In genomic region chr13:57847101-57847500, GRCm38 (mm10) we compare ENCODE assay signal across 14 mouse cellular contexts.
DNase-seq lines count a peak whose midpoint lies in the region; ATAC-seq and TF ChIP-seq lines count a peak whose summit lies in the region.
"Had no signal": no experiment of that assay in that cellular context is flagged by ENCODE, and none has a peak within 500 bp of the region (broad histone marks: within the 10 kb centered on the region; RNA-seq: fewer than 3 reads in every experiment).

No protein-coding gene starts in this region.

- intact Hi-C loops in heart, adult 2 months (cut with DNase I), result no loop called here

- TF ChIP-seq POLR2A in heart, adult 2 months (IDR thresholded peaks at IDR 0.05; ENCODE audit: insufficient read depth, low read depth, low read length), result no peak

- ATAC-seq in heart, embryonic 12.5 days (ENCODE audit: insufficient number of reproducible peaks, low FRiP score), result no peak
- ATAC-seq: intestine, embryonic 15.5 days; midbrain, embryonic 16.5 days had no signal

- H3K4me1 ChIP-seq in heart, adult 2 months (ENCODE audit: control insufficient read depth, insufficient read depth, low read length), result no peaks in the 10 kb centered on the region
- no peaks in the 10 kb centered on the region for H3K4me1 ChIP-seq in heart, embryonic 12.5 days (replicated peaks)
- H3K4me1 ChIP-seq: intestine, embryonic 15.5 days; limb, embryonic 15.5 days had no signal

- no peaks in the 10 kb centered on the region for H3K36me3 ChIP-seq in heart, adult 2 months (ENCODE audit: control insufficient read depth, insufficient read depth, low read length)
- H3K36me3 ChIP-seq in heart, embryonic 12.5 days, result no peaks in the 10 kb centered on the region
- H3K36me3 ChIP-seq: intestine, embryonic 15.5 days; limb, embryonic 15.5 days had no signal

- H3K79me2 ChIP-seq in heart, adult 2 months (replicated peaks; ENCODE audit: control insufficient read depth, insufficient read depth, low read length), result no peaks in the 10 kb centered on the region

- DNase-seq in heart, adult 2 months, result peak; percentile 17 to 20
- peak; percentile 61 for DNase-seq in cerebellum, adult 8-10 months
- DNase-seq in heart, adult 8-10 months (ENCODE audit: low spot score), result peak; percentile 2
- no peak for DNase-seq in embryo, embryonic 11 days
- no peak for DNase-seq in gastrocnemius, postnatal 10 days
- DNase-seq in retina, postnatal 1 day, result no peak
- DNase-seq: adrenal gland, postnatal 36 days; gastrocnemius, adult 2 months; lung, postnatal 14 days had no signal

- no peak overlapping the region for H3K27ac ChIP-seq in heart, adult 2 months
- no peak overlapping the region for H3K27ac ChIP-seq in heart, embryonic 12.5 days (ENCODE audit: poor library complexity, severe bottlenecking)
- H3K27ac ChIP-seq: gastrocnemius, adult 2 months; hindbrain, embryonic 14.5 days; intestine, embryonic 15.5 days; limb, embryonic 15.5 days had no signal

- TF ChIP-seq CTCF in heart, adult 2 months (IDR thresholded peaks at IDR 0.05), result no peak

- H3K9me3 ChIP-seq in heart, embryonic 12.5 days (replicated peaks), result no peaks in the 10 kb centered on the region; the same call in 1 of the 2 replicates
- H3K9me3 ChIP-seq: intestine, embryonic 15.5 days; limb, embryonic 15.5 days had no signal

- 48% methylated on average over 4 of the region's 4 CpGs for WGBS in heart, adult 2 months
- 64% methylated on average over 4 of the region's 4 CpGs for WGBS in heart, embryonic 12.5 days

- no peak overlapping the region for H3K4me2 ChIP-seq in heart, embryonic 12.5 days
- H3K4me2 ChIP-seq: hindbrain, embryonic 14.5 days; intestine, embryonic 15.5 days; limb, embryonic 15.5 days had no signal

- H3K27me3 ChIP-seq in heart, adult 2 months (ENCODE audit: control insufficient read depth, insufficient read depth, low read length), result no peaks in the 10 kb centered on the region
- H3K27me3 ChIP-seq in heart, embryonic 12.5 days (replicated peaks), result peaks cover 3% of the 10 kb centered on the region; the same call in 1 of the 2 replicates
- H3K27me3 ChIP-seq: intestine, embryonic 15.5 days had no signal

- H3K4me3 ChIP-seq in heart, adult 2 months, result no peak overlapping the region
- H3K4me3 ChIP-seq in heart, embryonic 12.5 days, result no peak overlapping the region
- H3K4me3 ChIP-seq: gastrocnemius, adult 2 months; intestine, embryonic 15.5 days; limb, embryonic 15.5 days had no signal

- TF ChIP-seq EP300 in heart, adult 2 months (IDR thresholded peaks at IDR 0.05; ENCODE audit: insufficient read depth, low read depth, low read length), result no peak

- H3K9ac ChIP-seq in heart, adult 2 months (ENCODE audit: low read depth, low read length), result no peak overlapping the region
- H3K9ac ChIP-seq in heart, embryonic 12.5 days, result no peak overlapping the region
- H3K9ac ChIP-seq: hindbrain, embryonic 14.5 days; intestine, embryonic 15.5 days; limb, embryonic 15.5 days had no signal

Comparison
In these comparisons a context has a peak if more than half of its experiments do, and no peak if none do; other contexts are left out.
1. DNase-seq: peak in heart, adult 2 months (2 of 2), cerebellum, adult 8-10 months (single experiment) and heart, adult 8-10 months (single experiment); none in embryo, embryonic 11 days (single experiment), gastrocnemius, postnatal 10 days (single experiment) and retina, postnatal 1 day (single experiment).